Mouse (Mus musculus) heart, adult 2 months (tissue): ENCODE data around the gene Pdk2. TPM values are rescaled to one million over a fixed set of nuclear protein-coding genes. Genes with fewer than 3 reads are reported as not detected.

Experiments used
- DNase-seq, 2 experiments: peaks; one replicate each; pipeline ENCODE4 v3.0.0; 2021
- H3K27ac ChIP-seq: fragments of 200-600 bp; 2 replicates; pipeline ENCODE4 v1.8.1; 2022
- H3K27me3 ChIP-seq: fragments of 200-500 bp; 2 replicates; pipeline ENCODE4 v1.6.1; 2012; ENCODE audit warnings: mild to moderate bottlenecking, low read length, inconsistent platforms, mixed read lengths; ENCODE audit not compliant: control insufficient read depth, insufficient read depth
- H3K36me3 ChIP-seq: fragments of 200-500 bp; 2 replicates; pipeline ENCODE4 v1.6.1; 2012; ENCODE audit warnings: low read length, inconsistent platforms; ENCODE audit not compliant: control insufficient read depth, insufficient read depth
- H3K4me1 ChIP-seq: fragments of 200-500 bp; 2 replicates; pipeline ENCODE4 v1.6.1; 2011; ENCODE audit warnings: low read length; ENCODE audit not compliant: control insufficient read depth, insufficient read depth
- H3K4me3 ChIP-seq: fragments of 200-600 bp; 2 replicates; pipeline ENCODE4 v1.8.1; 2022
- H3K79me2 ChIP-seq: fragments of 200-500 bp; replicated peaks from 2 replicates; pipeline ENCODE4 v1.6.1; 2012; ENCODE audit warnings: mild to moderate bottlenecking, inconsistent platforms, low read length, moderate library complexity, mixed read lengths; ENCODE audit not compliant: control insufficient read depth, insufficient read depth
- H3K9ac ChIP-seq: fragments of 200-500 bp; 2 replicates; pipeline ENCODE4 v1.6.1; 2012; ENCODE audit warnings: low read depth, mild to moderate bottlenecking, control low read depth, inconsistent platforms, low read length, mixed read lengths
- CTCF ChIP-seq: fragments of 200-600 bp; IDR thresholded peaks from 2 replicates; pipeline ENCODE4 v1.8.1; 2022; ENCODE audit warnings: antibody characterized with exemption, mild to moderate bottlenecking, moderate library complexity
- EP300 ChIP-seq: fragments of 200-500 bp; IDR thresholded peaks from 2 replicates; pipeline ENCODE4 v1.6.1; 2011; ENCODE audit warnings: low read depth, low read length, control low read depth; ENCODE audit not compliant: insufficient read depth
- POLR2A ChIP-seq: fragments of 200-500 bp; IDR thresholded peaks from 2 replicates; pipeline ENCODE4 v1.6.1; 2011; ENCODE audit warnings: mild to moderate bottlenecking, low read depth, low read length, control low read depth; ENCODE audit not compliant: insufficient read depth
- WGBS: fragments of 180-500 bp; shearing (Covaris S2); methylation state at CpG from one replicate; pipeline ENCODE4 v1.1.7; 2018; 5-methylcytosine and 5-hydroxymethylcytosine counted together
- intact Hi-C: fragments of 180-260 bp; cut with DNase I; formaldehyde crosslinking; loops from one replicate; pipeline ENCODE4 v1.15.1; 2025
- polyA plus RNA-seq: library from polyadenylated mRNA; depleted of rRNA; stranded (reverse); fragments of >200 nt; gene quantifications from 2 replicates; pipeline ENCODE4 v1.2.3, GENCODE M21; 2012
- total RNA-seq, 2 experiments: library from RNA; stranded (reverse); gene quantifications; 2 replicates each; pipeline ENCODE4 v1.2.3; 2021

Gene Pdk2
- total and polyA plus RNA-seq, 3 experiments, result 393 to 592 (median 479) TPM

DNA sequence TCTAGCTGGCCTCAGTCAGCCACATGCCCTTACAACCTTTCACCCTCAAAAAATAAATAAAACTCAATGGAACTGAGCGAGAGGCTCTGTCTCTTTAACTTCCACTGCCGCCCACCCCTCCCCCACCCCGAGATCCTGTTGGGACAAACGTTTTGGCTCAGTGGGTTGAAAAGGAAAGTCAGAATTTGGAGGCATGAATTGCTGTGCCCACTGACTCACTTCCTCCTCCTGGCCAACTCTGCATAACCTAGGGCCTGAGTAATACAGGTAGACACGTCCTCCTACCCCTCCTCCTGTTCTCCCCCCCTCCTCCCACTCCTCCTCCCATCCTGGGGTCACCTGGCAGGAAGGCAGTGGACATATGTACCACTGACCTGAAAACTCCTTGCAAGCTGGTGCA lies 44.6 kb upstream of the Pdk2 start:
- intact Hi-C loops, result no loop called here
- TF ChIP-seq POLR2A (no peak), CTCF (no peak), EP300 (no peak)

GRCm38 (mm10) chr11:95084811-95085382 lies 43.7 kb upstream of the Pdk2 start:
- DNase-seq, result no peak
- TF ChIP-seq CTCF (no peak), POLR2A (no peak), EP300 (no peak)
- WGBS, result 57% methylated on average over 5 of the region's 5 CpGs
- Histone ChIP-seq H3K9ac (no peak overlapping the region), H3K4me3 (no peak overlapping the region), H3K27me3 (no peaks in the 10 kb centered on the region), H3K4me1 (peaks cover 9% of the 10 kb centered on the region), H3K36me3 (no peaks in the 10 kb centered on the region), H3K79me2 (no peaks in the 10 kb centered on the region), H3K27ac (no peak overlapping the region)
- intact Hi-C loops, result no loop called here

More for the DNA sequence above, 44.6 kb upstream of the Pdk2 start:
- Histone ChIP-seq H3K27ac (no peak overlapping the region), H3K36me3 (no peaks in the 10 kb centered on the region), H3K27me3 (no peaks in the 10 kb centered on the region), H3K9ac (no peak overlapping the region), H3K4me1 (peaks cover 9% of the 10 kb centered on the region), H3K79me2 (no peaks in the 10 kb centered on the region), H3K4me3 (no peak overlapping the region)
- DNase-seq, result no peak
- WGBS, result 24% methylated on average over 5 of the region's 5 CpGs

DNA sequence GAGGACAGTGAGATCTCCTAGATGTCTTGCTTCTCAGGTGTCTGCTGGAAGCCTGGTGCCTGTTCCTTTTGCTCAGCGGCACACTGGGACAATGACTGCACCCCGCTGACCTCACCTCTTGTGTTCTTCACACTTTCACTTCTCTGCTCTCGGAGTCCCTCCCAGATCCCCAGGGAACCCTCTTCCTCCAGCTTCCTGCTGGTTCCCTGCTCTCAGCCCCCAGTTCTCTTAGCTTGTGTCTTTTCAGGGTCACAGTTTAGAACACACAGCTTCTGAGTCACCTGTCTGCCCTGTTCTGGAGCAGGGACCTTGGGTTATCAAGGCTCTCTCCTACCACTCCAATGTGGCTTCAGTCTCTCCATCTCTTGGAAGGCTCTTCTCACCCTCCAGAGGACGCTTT lies 43.0 kb upstream of the Pdk2 start:
- 51% methylated on average over 4 of the region's 4 CpGs for WGBS
- DNase-seq, result no peak
- H3K27ac ChIP-seq, result no peak overlapping the region
- no peaks in the 10 kb centered on the region for H3K27me3 ChIP-seq
- H3K36me3 ChIP-seq, result no peaks in the 10 kb centered on the region
- H3K4me1 ChIP-seq, result peaks cover 12% of the 10 kb centered on the region
- no peak overlapping the region for H3K9ac ChIP-seq
- intact Hi-C loops, result no loop called here
- no peaks in the 10 kb centered on the region for H3K79me2 ChIP-seq
- TF ChIP-seq POLR2A (no peak), CTCF (no peak), EP300 (no peak)
- no peak overlapping the region for H3K4me3 ChIP-seq

DNA sequence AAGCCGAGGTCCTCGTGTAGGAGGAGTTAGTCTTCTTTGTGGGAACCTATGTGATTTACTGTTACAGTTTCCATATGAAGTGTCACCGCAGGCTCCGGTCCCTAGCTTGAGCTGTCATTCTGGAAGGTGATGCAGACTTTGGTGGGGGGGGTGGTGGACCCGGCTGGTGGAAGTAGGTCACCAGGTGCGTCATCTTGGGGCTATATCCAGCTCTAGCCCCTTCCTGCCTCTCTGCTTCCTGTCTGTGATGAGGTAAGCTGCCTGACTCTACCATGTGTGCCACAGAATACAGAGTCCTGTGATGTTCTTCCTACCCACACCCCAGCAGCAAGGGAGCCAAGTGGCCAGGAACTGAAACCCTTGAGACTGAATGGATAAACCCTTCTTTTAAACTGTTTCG lies 41.7 kb upstream of the Pdk2 start:
- H3K36me3 ChIP-seq, result no peaks in the 10 kb centered on the region
- H3K79me2 ChIP-seq, result no peaks in the 10 kb centered on the region
- no peak overlapping the region for H3K27ac ChIP-seq
- H3K9ac ChIP-seq, result no peak overlapping the region
- H3K4me3 ChIP-seq, result no peak overlapping the region
- TF ChIP-seq CTCF (no peak), EP300 (no peak), POLR2A (no peak)
- no peak for DNase-seq
- H3K27me3 ChIP-seq, result no peaks in the 10 kb centered on the region
- intact Hi-C loops, result no loop called here
- 83% methylated on average over 7 of the region's 7 CpGs for WGBS
- peaks cover 14% of the 10 kb centered on the region for H3K4me1 ChIP-seq

- TF ChIP-seq CTCF, result no peak
- TF ChIP-seq EP300, result no peak
- TF ChIP-seq POLR2A, result no peak
- Histone ChIP-seq H3K27ac (no peak overlapping the region), H3K4me1 (peaks cover 12% of the 10 kb centered on the region), H3K27me3 (no peaks in the 10 kb centered on the region), H3K9ac (no peak overlapping the region), H3K36me3 (no peaks in the 10 kb centered on the region), H3K4me3 (no peak overlapping the region), H3K79me2 (no peaks in the 10 kb centered on the region)
- 92% methylated on average over 6 of the region's 6 CpGs for WGBS
- intact Hi-C loops, result no loop called here
- no peak for DNase-seq
These were observed 39.6 kb upstream of the Pdk2 start for GRCm38 (mm10) chr11:95080783-95081182.

GRCm38 (mm10) chr11:95079256-95079875 lies 38.2 kb upstream of the Pdk2 start:
- H3K79me2 ChIP-seq, result no peaks in the 10 kb centered on the region
- DNase-seq, result no peak
- intact Hi-C loops, result no loop called here
- no peak overlapping the region for H3K4me3 ChIP-seq
- peak overlapping the region; percentile 6; the same call in 1 of the 2 replicates for H3K27ac ChIP-seq
- H3K9ac ChIP-seq, result no peak overlapping the region
- TF ChIP-seq EP300, result no peak
- no peak for TF ChIP-seq POLR2A
- TF ChIP-seq CTCF, result no peak
- no peaks in the 10 kb centered on the region for H3K36me3 ChIP-seq
- H3K27me3 ChIP-seq, result no peaks in the 10 kb centered on the region
- H3K4me1 ChIP-seq, result peaks cover 12% of the 10 kb centered on the region
- WGBS, result 24% methylated on average over 6 of the region's 6 CpGs
